Mouse (Mus musculus) E14TG2a.4 (cell line): ENCODE data around the gene Ms4a2.

Experiments
- CTCF ChIP-seq: conservative IDR thresholded peaks from 2 replicates; pipeline ENCODE4 v1.5.1; 2014; ENCODE audit warnings: low read length
- POU5F1 ChIP-seq: IDR thresholded peaks from 2 replicates; pipeline ENCODE4 v1.6.1; 2014; ENCODE audit warnings: low read length, borderline replicate concordance

DNA sequence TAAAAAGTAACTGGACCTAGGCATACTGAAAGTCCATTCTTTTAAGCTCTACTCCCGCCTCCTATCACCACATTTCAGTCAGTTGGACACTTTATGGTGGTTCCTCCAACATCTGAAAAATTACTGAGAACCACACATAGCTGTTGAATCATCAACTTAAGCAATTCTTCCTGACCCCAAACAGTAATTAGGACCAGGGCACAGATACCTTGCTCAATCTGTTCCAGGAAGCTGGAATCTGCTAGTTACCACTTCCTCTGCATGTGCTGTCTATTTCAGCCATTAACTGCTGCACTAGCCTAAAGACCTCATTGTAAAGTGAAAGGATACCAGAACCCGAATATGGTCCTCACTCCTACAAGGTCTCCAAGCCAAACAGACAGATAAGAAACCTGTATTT is 35.6 kb upstream of the Ms4a2 start:
- TF ChIP-seq CTCF (no peak), POU5F1 (no peak)
